Mouse (Mus musculus): ENCODE measurements around the gene Gm12169.

GRCm38 (mm10) chr11:46578771-46579281 is 54.8 kb downstream of the Gm12169 start:
- TF ChIP-seq CTCF (conservative IDR thresholded peaks at IDR 0.05; ENCODE audit: low read length) (no peak), NANOG (IDR thresholded peaks at IDR 0.05; ENCODE audit: borderline replicate concordance, low read length) (no peak), POU5F1 (IDR thresholded peaks at IDR 0.05; ENCODE audit: borderline replicate concordance, low read length) (no peak)

All from E14TG2a.4 (cell line).